Mouse (Mus musculus): ENCODE data around the gene Dmbx1. TPM values are rescaled to one million over a fixed set of nuclear protein-coding genes. Genes with fewer than 3 reads are reported as not detected.

Dmbx1 gene
- total RNA-seq, 1 experiment = 0.18 TPM

- no peak for TF ChIP-seq CHD2 (IDR thresholded peaks at IDR 0.05; ENCODE audit: low read depth, low read length)
- no peak for TF ChIP-seq ZNF384 (IDR thresholded peaks at IDR 0.05; ENCODE audit: low read depth, low read length)
- no peak for TF ChIP-seq ZC3H11A (IDR thresholded peaks at IDR 0.05; ENCODE audit: borderline replicate concordance, low read depth, low read length)
- no peak for TF ChIP-seq HCFC1 (IDR thresholded peaks at IDR 0.05; ENCODE audit: borderline replicate concordance, insufficient read depth, low read length)
- TF ChIP-seq MAFK (IDR thresholded peaks at IDR 0.05; ENCODE audit: insufficient read depth, low read depth, low read length) = no peak
- DNase-seq (ENCODE audit: low read depth, low spot score) = no peak
- no peak overlapping the region for H3K27ac ChIP-seq (ENCODE audit: insufficient read depth, low read depth, low read length, poor library complexity, severe bottlenecking)
- no peaks in the 10 kb centered on the region for H3K9me3 ChIP-seq (ENCODE audit: control insufficient read depth, insufficient read depth, low read depth, low read length)
- H3K4me1 ChIP-seq (ENCODE audit: control insufficient read depth in 2 of 2, insufficient read depth in 2 of 2, low read length in 2 of 2, poor library complexity in 1 of 2) = peaks cover 0 to 5% of the 10 kb centered on the region in 2 experiments; a peak in 1 of 4 replicates
- H3K9ac ChIP-seq (ENCODE audit: insufficient read depth, low read depth, low read length, poor library complexity, severe bottlenecking) = no peak overlapping the region
- in situ Hi-C loops (cut with MboI; ENCODE audit: low sequenced_read_pairs in 2 of 2, unreplicated experiment in 2 of 2) = loop anchor here in 1 of 2 experiments (25.0 kb wide), 1 partner anchor 242 kb away; the partner anchor contains the start of gene Efcab14
- no peaks in the 10 kb centered on the region for H3K36me3 ChIP-seq (ENCODE audit: control insufficient read depth, insufficient read depth, low read length, poor library complexity, severe bottlenecking)
- H3K4me3 ChIP-seq (ENCODE audit: insufficient read depth in 1 of 2, low read depth in 1 of 2, low read length in 2 of 2, poor library complexity in 1 of 2, severe bottlenecking in 1 of 2) = 0 out of 4 replicates have a peak overlapping the region, but pooled peaks of 1 of the 2 experiments have one; percentile 17
Measured at GRCm38 (mm10) chr4:115978911-115979310, 39.2 kb upstream of the Dmbx1 start.

- no peak for DNase-seq (ENCODE audit: low read depth, low spot score)
- H3K4me3 ChIP-seq (ENCODE audit: insufficient read depth in 1 of 2, low read depth in 1 of 2, low read length in 2 of 2, poor library complexity in 1 of 2, severe bottlenecking in 1 of 2) = peak overlapping the region; percentile 35 to 39; a peak in 3 of 4 replicates
- no peaks in the 10 kb centered on the region for H3K9me3 ChIP-seq (ENCODE audit: control insufficient read depth, insufficient read depth, low read depth, low read length)
- TF ChIP-seq ZNF384 (IDR thresholded peaks at IDR 0.05; ENCODE audit: low read depth, low read length) (no peak), MAFK (IDR thresholded peaks at IDR 0.05; ENCODE audit: insufficient read depth, low read depth, low read length) (no peak), HCFC1 (IDR thresholded peaks at IDR 0.05; ENCODE audit: borderline replicate concordance, insufficient read depth, low read length) (no peak), CHD2 (IDR thresholded peaks at IDR 0.05; ENCODE audit: low read depth, low read length) (no peak), ZC3H11A (IDR thresholded peaks at IDR 0.05; ENCODE audit: borderline replicate concordance, low read depth, low read length) (no peak)
- H3K4me1 ChIP-seq (ENCODE audit: control insufficient read depth in 2 of 2, insufficient read depth in 2 of 2, low read length in 2 of 2, poor library complexity in 1 of 2) = no peaks in the 10 kb centered on the region
- H3K27ac ChIP-seq (ENCODE audit: insufficient read depth, low read depth, low read length, poor library complexity, severe bottlenecking) = no peak overlapping the region
- no peaks in the 10 kb centered on the region for H3K36me3 ChIP-seq (ENCODE audit: control insufficient read depth, insufficient read depth, low read length, poor library complexity, severe bottlenecking)
- in situ Hi-C loops (cut with MboI; ENCODE audit: low sequenced_read_pairs in 2 of 2, unreplicated experiment in 2 of 2) = no loop called here
- H3K9ac ChIP-seq (ENCODE audit: insufficient read depth, low read depth, low read length, poor library complexity, severe bottlenecking) = peak overlapping the region; percentile 2; the same call in 1 of the 2 replicates
Measured at GRCm38 (mm10) chr4:115972543-115972942, 32.8 kb upstream of the Dmbx1 start.

- H3K9me3 ChIP-seq (ENCODE audit: control insufficient read depth, insufficient read depth, low read depth, low read length) = no peaks in the 10 kb centered on the region
- no peak for TF ChIP-seq CHD2 (IDR thresholded peaks at IDR 0.05; ENCODE audit: low read depth, low read length)
- no peak overlapping the region for H3K27ac ChIP-seq (ENCODE audit: insufficient read depth, low read depth, low read length, poor library complexity, severe bottlenecking)
- H3K36me3 ChIP-seq (ENCODE audit: control insufficient read depth, insufficient read depth, low read length, poor library complexity, severe bottlenecking) = no peaks in the 10 kb centered on the region
- H3K4me1 ChIP-seq (ENCODE audit: control insufficient read depth in 2 of 2, insufficient read depth in 2 of 2, low read length in 2 of 2, poor library complexity in 1 of 2) = peaks cover 0 to 15% of the 10 kb centered on the region in 2 experiments; a peak in 2 of 4 replicates
- H3K4me3 ChIP-seq (ENCODE audit: insufficient read depth in 1 of 2, low read depth in 1 of 2, low read length in 2 of 2, poor library complexity in 1 of 2, severe bottlenecking in 1 of 2) = no peak overlapping the region
- no peak for DNase-seq (ENCODE audit: low read depth, low spot score)
- H3K9ac ChIP-seq (ENCODE audit: insufficient read depth, low read depth, low read length, poor library complexity, severe bottlenecking) = no peak overlapping the region
- in situ Hi-C loops (cut with MboI; ENCODE audit: low sequenced_read_pairs in 2 of 2, unreplicated experiment in 2 of 2) = no loop called here
Measured at GRCm38 (mm10) chr4:115964446-115964845, 24.7 kb upstream of the Dmbx1 start.

- Histone ChIP-seq H3K9ac (ENCODE audit: insufficient read depth, low read depth, low read length, poor library complexity, severe bottlenecking) (no peak overlapping the region), H3K4me3 (ENCODE audit: insufficient read depth in 1 of 2, low read depth in 1 of 2, low read length in 2 of 2, poor library complexity in 1 of 2, severe bottlenecking in 1 of 2) (no peak overlapping the region), H3K9me3 (ENCODE audit: control insufficient read depth, insufficient read depth, low read depth, low read length) (no peaks in the 10 kb centered on the region), H3K27ac (ENCODE audit: insufficient read depth, low read depth, low read length, poor library complexity, severe bottlenecking) (no peak overlapping the region), H3K36me3 (ENCODE audit: control insufficient read depth, insufficient read depth, low read length, poor library complexity, severe bottlenecking) (no peaks in the 10 kb centered on the region), H3K4me1 (ENCODE audit: control insufficient read depth in 2 of 2, insufficient read depth in 2 of 2, low read length in 2 of 2, poor library complexity in 1 of 2) (peaks cover 0 to 15% of the 10 kb centered on the region in 2 experiments; a peak in 2 of 4 replicates)
- DNase-seq (ENCODE audit: low read depth, low spot score) = no peak
- in situ Hi-C loops (cut with MboI; ENCODE audit: low sequenced_read_pairs in 2 of 2, unreplicated experiment in 2 of 2) = no loop called here
- TF ChIP-seq ZC3H11A (IDR thresholded peaks at IDR 0.05; ENCODE audit: borderline replicate concordance, low read depth, low read length) = no peak
- TF ChIP-seq HCFC1 (IDR thresholded peaks at IDR 0.05; ENCODE audit: borderline replicate concordance, insufficient read depth, low read length) = no peak
- no peak for TF ChIP-seq ZNF384 (IDR thresholded peaks at IDR 0.05; ENCODE audit: low read depth, low read length)
- TF ChIP-seq CHD2 (IDR thresholded peaks at IDR 0.05; ENCODE audit: low read depth, low read length) = no peak
- TF ChIP-seq MAFK (IDR thresholded peaks at IDR 0.05; ENCODE audit: insufficient read depth, low read depth, low read length) = no peak
Measured at GRCm38 (mm10) chr4:115963751-115964150, 24.0 kb upstream of the Dmbx1 start.

Data from ES-E14 (cell line).